Mouse (Mus musculus) forelimb bud, embryonic 11.5 days (tissue): ENCODE data around the gene Mtcl1.
A peak's percentile ranks its signal among the peaks of the same experiment; 100 is the strongest.
"Not testable (repeated sequence)": the region's sequence is repeated elsewhere in the genome, so short reads cannot be mapped to it uniquely, and the experiment has no call there.

Source experiments
- DNase-seq: peaks from one replicate; pipeline ENCODE4 v3.0.0-alpha.2; 2012; ENCODE audit warnings: low read depth, low spot score

The Mtcl1 gene

GRCm38 (mm10) chr17:66447978-66448377, 1.6 kb downstream of the Mtcl1 start:
- no peak for DNase-seq

GRCm38 (mm10) chr17:66447007-66447312, 2.6 kb downstream of the Mtcl1 start:
- DNase-seq = no peak

- DNase-seq = no peak
Measured at GRCm38 (mm10) chr17:66446196-66447006, 3.1 kb downstream of the Mtcl1 start.

GRCm38 (mm10) chr17:66444059-66444700, 5.4 kb downstream of the Mtcl1 start:
- DNase-seq = no peak

DNA sequence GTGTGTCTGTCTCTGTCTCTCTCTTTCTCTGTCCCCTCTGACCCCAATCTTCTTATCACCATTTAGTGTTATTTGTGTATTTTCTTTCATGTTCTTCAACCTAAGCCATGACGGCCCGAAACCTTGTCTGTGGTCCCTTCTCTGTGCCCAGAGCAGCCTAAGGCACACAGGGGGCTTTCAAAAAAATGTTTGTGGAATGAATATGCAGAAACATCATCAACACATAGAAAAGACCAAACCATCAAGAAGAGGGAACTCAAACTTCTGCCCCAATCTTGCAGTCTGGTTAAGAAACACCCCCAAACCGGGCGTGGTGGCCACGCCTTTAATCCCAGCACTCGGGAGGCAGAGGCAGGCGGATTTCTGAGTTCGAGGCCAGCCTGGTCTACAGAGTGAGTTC, 9.7 kb downstream of the Mtcl1 start:
- no peak for DNase-seq

- DNase-seq = peak; percentile 46
Measured at GRCm38 (mm10) chr17:66439051-66439753, 10.3 kb downstream of the Mtcl1 start.

GRCm38 (mm10) chr17:66438137-66438536, 11.4 kb downstream of the Mtcl1 start:
- DNase-seq = no peak

DNA sequence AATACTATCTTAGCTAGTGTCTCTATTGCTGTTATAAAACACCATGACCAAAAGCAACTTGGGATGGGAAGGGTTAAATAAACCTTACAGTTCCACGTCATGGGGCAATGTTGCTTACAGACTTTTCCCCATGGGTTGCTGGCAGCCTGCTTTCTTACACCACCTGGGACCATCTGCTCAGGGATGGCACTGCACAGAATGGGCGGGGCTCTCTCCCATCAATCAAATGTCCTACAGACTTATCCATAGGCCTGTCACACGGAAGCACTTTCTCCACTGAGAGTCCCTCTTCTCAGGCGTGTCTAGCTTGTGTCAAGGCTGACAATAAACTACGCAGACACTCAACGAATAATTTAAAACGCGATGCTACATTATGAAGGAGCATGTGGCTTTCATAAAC, 12.7 kb downstream of the Mtcl1 start:
- DNase-seq = no peak

DNA sequence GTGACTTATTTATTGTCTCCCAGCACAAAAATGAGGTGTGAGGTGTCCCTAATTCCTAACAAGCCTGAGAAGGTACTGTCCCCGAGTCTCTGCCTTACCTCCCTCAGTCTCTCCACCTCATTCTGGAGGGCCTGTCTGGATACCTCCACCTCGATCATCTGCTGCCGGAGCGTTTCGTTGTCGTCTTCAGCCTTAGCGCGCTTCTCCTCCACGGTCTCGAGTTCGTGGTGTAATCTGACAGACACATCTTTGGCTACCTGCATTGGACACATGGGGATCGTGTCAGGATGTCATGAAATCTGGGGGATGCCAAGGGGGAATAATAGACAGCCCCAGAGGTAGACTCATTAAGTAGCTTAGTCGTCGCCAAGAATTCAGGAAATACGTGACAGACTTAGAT, 13.6 kb downstream of the Mtcl1 start:
- DNase-seq = no peak

DNA sequence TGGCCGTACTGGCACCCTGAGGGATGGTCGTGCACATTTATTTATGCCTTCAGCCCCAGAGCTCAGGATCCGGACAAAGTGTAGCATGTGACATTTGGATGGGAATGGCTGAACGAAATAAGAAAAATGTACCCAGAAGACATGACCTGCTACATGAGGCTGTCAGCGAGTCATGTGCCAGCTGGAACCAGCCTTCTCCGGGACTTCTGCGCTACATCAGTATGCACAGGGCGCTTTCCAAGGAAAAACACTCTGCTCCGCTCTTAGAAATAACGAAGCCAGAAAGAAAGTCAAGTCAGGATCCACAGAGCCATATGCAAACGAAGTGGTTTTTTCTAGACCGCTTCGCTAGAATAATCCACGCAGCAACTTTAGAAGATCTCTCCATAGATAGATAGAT, 14.5 kb downstream of the Mtcl1 start:
- DNase-seq = no peak

- no peak for DNase-seq
Measured at GRCm38 (mm10) chr17:66434566-66434965, 15.0 kb downstream of the Mtcl1 start.

DNA sequence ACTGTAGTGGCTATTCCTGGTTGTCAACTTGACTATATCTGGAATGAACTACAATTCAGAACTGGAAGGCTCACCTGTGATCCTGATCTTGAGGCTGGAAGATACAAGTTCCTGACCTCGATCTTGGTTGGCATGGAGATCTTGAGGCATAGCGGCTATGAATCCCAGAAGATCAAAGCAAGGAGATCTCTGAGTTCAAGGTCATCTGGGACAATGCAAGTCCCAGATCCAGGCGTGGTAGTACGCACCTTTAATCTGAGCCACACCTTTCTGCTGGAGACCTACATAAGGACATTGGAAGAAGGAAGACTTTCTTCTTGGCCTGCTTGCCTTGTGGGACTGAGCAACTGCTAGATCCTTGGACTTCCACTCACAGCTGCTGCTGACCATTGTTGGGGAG, 24.9 kb downstream of the Mtcl1 start:
- DNase-seq = not testable (repeated sequence)

DNA sequence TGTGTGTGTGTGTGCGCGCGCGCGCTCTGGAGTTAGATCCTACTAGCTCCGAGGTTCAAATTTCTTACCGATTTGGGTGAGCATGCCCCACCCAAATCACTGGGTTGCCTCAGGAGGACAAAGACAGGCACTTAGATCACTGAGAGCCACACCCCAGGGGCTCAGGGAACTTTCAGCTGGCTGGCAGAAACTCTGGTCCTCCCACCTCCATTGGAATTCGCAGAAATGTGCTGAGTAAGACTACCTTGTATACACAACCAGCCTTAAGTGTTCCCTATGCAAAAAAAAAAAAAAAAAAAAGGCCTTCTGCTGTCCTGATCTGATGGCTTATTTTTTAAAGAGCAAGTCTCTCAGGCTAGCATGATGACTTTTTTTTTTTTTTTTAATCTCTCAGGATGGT, 30.1 kb downstream of the Mtcl1 start:
- no peak for DNase-seq

DNA sequence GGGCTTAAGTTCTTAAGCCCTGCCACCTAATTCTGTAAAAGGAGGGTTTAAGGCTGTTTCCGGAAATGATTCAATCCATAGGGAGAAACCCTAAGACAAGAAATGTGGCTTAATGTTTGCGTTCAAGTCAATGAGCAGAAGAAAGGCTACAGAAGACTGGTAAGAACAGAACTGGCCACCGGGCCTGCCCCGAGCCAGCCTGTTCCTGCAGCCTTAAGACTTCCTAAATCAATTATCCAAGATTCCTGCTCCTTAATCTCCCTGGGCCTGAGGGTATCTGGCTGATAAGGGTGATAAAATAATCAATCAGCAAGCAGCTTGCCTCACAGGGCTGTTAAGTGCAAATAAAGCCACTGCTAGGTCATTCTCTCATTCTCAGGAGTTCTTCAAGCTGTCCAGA, 31.8 kb downstream of the Mtcl1 start:
- DNase-seq = no peak

DNA sequence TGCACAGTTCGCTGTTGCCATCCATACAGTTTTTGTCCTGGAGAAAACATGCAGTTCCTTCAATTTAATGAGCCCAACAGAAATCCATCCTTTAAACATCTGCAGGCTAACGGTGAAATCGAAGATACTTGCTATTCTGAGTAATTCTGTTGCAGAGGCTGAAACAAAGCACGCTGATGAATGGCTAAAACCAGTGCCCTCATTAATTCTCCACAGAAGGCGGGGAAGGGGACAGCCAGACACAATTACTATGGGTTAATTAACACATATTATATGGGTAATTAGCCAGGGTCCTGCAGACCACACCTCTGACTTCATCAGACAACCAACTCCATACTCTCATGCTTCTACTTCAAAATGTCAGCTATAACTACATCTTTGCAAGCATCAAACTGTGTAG, 32.2 kb downstream of the Mtcl1 start:
- no peak for DNase-seq

DNA sequence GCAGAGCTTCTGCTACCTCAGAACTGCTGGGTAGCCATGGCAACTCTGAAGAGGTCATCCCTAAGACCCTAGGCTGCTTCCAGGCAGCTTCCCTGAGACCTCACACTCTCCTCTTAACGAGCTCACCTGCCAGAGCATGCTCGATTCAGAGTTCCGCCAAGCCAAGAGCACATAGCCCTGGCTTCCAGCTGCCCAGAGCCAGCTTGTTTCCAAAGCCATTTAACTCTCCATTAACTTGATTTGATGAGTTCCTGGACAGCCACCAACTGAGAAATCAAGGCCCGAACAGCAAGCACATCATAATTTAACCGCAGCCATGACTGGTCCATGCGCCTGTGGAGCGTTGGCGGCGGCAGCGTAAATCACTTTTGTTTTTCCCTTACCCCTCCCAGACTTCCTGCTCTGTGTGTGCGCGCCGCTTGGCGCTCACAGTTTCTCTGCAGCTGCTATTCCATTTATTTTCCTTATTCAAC, 32.7 kb downstream of the Mtcl1 start:
- DNase-seq = peak; percentile 88

DNA sequence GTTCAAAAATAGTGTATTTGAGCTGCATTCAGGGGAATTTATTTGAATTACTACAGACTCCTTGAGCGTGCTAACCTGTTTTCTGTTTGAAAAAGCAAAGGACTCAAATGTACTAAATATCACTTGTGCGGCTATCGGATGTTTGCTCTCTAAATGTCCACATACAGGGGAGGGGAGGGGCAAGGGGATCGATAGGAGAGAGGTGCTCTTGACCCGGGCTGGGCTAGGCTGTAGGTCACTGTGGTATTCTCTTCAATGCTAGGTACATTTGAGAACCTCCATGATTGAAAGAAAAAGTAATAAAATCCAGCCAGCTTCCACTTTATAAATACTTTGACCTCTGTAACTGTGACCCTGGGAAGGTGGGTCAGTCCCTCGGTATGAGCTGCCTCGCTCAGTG, 33.1 kb downstream of the Mtcl1 start:
- no peak for DNase-seq

- no peak for DNase-seq
Measured at GRCm38 (mm10) chr17:66414331-66414730, 35.2 kb downstream of the Mtcl1 start.

DNA sequence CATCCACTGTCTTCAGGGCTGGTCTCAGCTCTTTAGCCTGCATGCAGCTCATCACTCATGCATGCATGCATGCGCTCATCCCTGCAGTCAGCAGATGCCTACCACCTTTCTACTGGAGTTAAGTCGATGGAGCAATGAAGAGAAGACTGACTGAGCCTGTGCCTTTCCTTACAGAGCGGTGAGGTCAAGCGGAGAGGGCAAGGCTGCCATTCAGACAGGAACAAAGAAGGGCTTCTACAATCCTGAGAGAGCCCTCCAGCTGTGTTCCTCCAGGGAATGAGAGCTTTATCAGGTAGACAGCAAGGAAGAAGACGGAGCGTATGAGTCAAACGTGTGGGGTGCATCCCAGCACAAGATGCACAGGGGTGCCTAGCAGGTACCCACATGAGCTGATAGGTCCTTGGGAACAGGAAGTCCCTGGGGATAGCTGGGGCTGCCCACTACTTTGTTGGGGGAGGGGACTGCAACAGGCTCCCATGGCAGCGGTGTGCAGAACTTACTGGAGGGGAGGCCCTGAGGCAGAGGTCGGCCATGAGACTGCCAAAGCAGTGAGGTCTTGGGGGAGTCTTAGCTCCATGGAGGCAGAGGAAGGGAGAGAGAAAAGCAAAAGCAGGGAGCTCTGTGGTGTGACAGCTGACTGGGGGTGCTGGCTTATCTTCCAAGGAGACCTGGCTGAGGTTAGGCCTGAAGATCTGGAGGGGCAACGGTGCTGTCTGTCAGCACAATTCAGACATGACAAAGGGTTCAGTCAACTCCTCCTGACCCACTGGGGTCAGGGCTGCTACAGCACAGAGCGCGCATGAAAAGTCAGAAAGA, 37.2 kb downstream of the Mtcl1 start:
- DNase-seq = no peak

GRCm38 (mm10) chr17:66410884-66411426, 38.6 kb downstream of the Mtcl1 start:
- no peak for DNase-seq

GRCm38 (mm10) chr17:66409070-66409605, 40.4 kb downstream of the Mtcl1 start:
- DNase-seq = no peak
